Mouse (Mus musculus): Measurements from ENCODE around the gene Grm3.

Gene Grm3

GRCm38 (mm10) chr5:9623095-9623459, 101.9 kb downstream of the Grm3 start:
- DNase-seq (ENCODE audit: low spot score): no peak

GRCm38 (mm10) chr5:9622264-9623094, 102.5 kb downstream of the Grm3 start:
- no peak for DNase-seq (ENCODE audit: low spot score)

- no peak for DNase-seq (ENCODE audit: low spot score)
Measured at GRCm38 (mm10) chr5:9621417-9622067, 103.4 kb downstream of the Grm3 start.

- no peak for DNase-seq (ENCODE audit: low spot score)
Measured at GRCm38 (mm10) chr5:9579021-9579420, 145.9 kb downstream of the Grm3 start.

GRCm38 (mm10) chr5:9578571-9578970, 146.4 kb downstream of the Grm3 start:
- DNase-seq (ENCODE audit: low spot score): no peak

- no peak for DNase-seq (ENCODE audit: low spot score)
Measured at GRCm38 (mm10) chr5:9570946-9571345, 154.0 kb downstream of the Grm3 start.

- DNase-seq (ENCODE audit: low spot score): no peak
Measured at GRCm38 (mm10) chr5:9557706-9558105, 167.3 kb downstream of the Grm3 start.

- DNase-seq (ENCODE audit: low spot score): no peak
Measured at GRCm38 (mm10) chr5:9540822-9541557, 184.0 kb downstream of the Grm3 start.

GRCm38 (mm10) chr5:9525507-9525906, 199.5 kb downstream of the Grm3 start:
- no peak for DNase-seq (ENCODE audit: low spot score)

- DNase-seq (ENCODE audit: low spot score): no peak
Measured at GRCm38 (mm10) chr5:9511027-9511426, 213.9 kb downstream of the Grm3 start.

- no peak for DNase-seq (ENCODE audit: low spot score)
Measured at GRCm38 (mm10) chr5:9497235-9497634, 227.7 kb downstream of the Grm3 start.

GRCm38 (mm10) chr5:9495456-9495855, 229.5 kb downstream of the Grm3 start:
- no peak for DNase-seq (ENCODE audit: low spot score)

GRCm38 (mm10) chr5:9477587-9477986, 247.4 kb downstream of the Grm3 start:
- no peak for DNase-seq (ENCODE audit: low spot score)

GRCm38 (mm10) chr5:9453298-9453697, 271.7 kb downstream of the Grm3 start:
- no peak for DNase-seq (ENCODE audit: low spot score)

- no peak for DNase-seq (ENCODE audit: low spot score)
Measured at GRCm38 (mm10) chr5:9449570-9449969, 275.4 kb downstream of the Grm3 start.

GRCm38 (mm10) chr5:9448931-9449330, 276.0 kb downstream of the Grm3 start:
- DNase-seq (ENCODE audit: low spot score): no peak

GRCm38 (mm10) chr5:9446146-9446545, 278.8 kb downstream of the Grm3 start:
- no peak for DNase-seq (ENCODE audit: low spot score)
